Mouse (Mus musculus): ENCODE data around the gene Gng12.

DNA sequence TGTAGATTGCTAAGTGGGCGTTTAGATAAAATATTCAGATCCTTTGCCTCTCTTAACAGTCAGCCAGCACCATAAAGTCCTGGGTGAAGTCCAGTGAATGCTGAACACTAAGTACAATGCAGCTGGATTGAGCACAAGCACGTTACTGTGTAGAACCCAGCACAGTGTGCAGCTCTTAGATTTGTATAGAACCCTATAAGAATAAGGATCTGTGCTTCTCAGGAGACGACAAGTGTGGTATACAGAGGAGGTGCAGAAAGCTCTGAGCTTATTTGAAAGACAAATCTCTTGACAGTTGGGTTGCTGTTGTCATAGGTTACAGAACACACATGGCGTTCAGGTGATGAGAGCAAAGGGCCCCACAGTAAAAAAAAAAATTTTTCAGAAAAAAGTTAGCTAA is 1.8 kb downstream of the Gng12 start:
- TF ChIP-seq CTCF (IDR thresholded peaks at IDR 0.05) (no peak), EP300 (IDR thresholded peaks at IDR 0.05) (no peak)
